In the genomic region with DNA sequence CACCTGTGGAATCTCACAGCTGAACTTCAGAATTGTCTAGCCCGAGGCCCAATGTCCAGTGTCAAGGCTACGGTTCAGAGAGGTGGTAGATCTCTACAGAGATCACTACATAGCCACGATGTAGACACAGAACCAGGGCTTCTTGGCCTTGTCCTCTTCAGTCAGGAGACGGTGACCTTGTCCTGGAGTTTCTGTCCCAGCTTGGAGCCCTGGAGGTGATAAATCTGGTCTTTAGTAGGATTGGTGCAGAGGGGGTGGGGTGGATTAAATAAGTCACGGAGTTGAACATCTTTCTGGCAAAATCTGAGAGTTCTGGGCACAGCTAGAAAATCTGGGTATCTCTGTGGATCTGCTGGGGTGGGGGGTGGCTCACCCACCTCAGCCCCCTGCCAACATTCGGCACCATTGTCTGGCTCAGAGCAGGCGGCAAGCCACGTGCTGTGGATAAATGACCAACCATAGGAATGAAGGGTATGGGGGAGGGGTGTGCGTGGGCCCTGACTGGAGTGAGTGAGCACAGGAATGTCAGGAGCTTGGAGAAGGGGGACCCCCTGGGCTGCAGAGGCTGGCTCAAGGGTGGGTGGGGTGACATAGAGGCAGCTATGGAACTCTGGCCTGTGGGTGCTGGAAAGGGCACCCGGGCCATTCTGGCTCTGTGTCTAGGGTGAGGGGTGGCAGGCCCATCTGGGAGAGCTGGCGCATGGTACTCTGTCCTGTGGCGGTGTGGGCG, we compare ENCODE assay signal across 9 mouse cellular contexts. TPM values are rescaled to one million over a fixed set of nuclear protein-coding genes. Genes with fewer than 3 reads are reported as not detected.
A peak's percentile ranks its signal among the peaks of the same experiment; 100 is the strongest.
DNase-seq lines count a peak whose midpoint lies in the region; ATAC-seq and TF ChIP-seq lines count a peak whose summit lies in the region.
"Had no signal": no experiment of that assay in that cellular context is flagged by ENCODE, and none has a peak within 500 bp of the region (broad histone marks: within the 10 kb centered on the region; RNA-seq: fewer than 3 reads in every experiment).

No protein-coding gene starts in this region.

- no peak overlapping the region for H3K4me2 ChIP-seq in intestine, embryonic 15.5 days (replicated peaks)
- no peak overlapping the region for H3K4me2 ChIP-seq in intestine, postnatal 0 days (replicated peaks; ENCODE audit: low read depth)
- H3K4me2 ChIP-seq in embryonic facial prominence, embryonic 13.5 days: no peak overlapping the region
- no peak overlapping the region for H3K4me2 ChIP-seq in lung, embryonic 16.5 days (ENCODE audit: low read depth, low read length)

- H3K27ac ChIP-seq in intestine, embryonic 15.5 days: peak overlapping the region; percentile 60
- H3K27ac ChIP-seq in intestine, postnatal 0 days (ENCODE audit: low read depth, low read length): no peak overlapping the region
- peak overlapping the region; percentile 17; the same call in 1 of the 2 replicates for H3K27ac ChIP-seq in embryonic facial prominence, embryonic 13.5 days
- peak overlapping the region; percentile 96 for H3K27ac ChIP-seq in lung, embryonic 16.5 days (ENCODE audit: low read length)

- intact Hi-C loops in heart, postnatal 36 days (cut with DNase I): no loop called here

- peak; percentile 35 for ATAC-seq in intestine, embryonic 15.5 days
- no peak for ATAC-seq in intestine, postnatal 0 days
- ATAC-seq in embryonic facial prominence, embryonic 13.5 days (ENCODE audit: insufficient number of reproducible peaks, insufficient read depth, low FRiP score, low TSS enrichment, low read depth): no peak
- ATAC-seq in lung, embryonic 16.5 days (ENCODE audit: low read depth): peak; percentile 53

- no peak overlapping the region for H3K9ac ChIP-seq in intestine, embryonic 15.5 days
- no peak overlapping the region for H3K9ac ChIP-seq in intestine, postnatal 0 days (ENCODE audit: low read depth, low read length)
- no peak overlapping the region for H3K9ac ChIP-seq in embryonic facial prominence, embryonic 13.5 days
- H3K9ac ChIP-seq in lung, embryonic 16.5 days (ENCODE audit: low read length): no peak overlapping the region

- no peak overlapping the region for H3K4me3 ChIP-seq in intestine, embryonic 15.5 days (replicated peaks)
- H3K4me3 ChIP-seq in intestine, postnatal 0 days (ENCODE audit: low read depth, low read length): no peak overlapping the region
- no peak overlapping the region for H3K4me3 ChIP-seq in embryonic facial prominence, embryonic 13.5 days
- H3K4me3 ChIP-seq in lung, embryonic 16.5 days (ENCODE audit: low read length): no peak overlapping the region

- DNase-seq in kidney, adult 9 months: peak; percentile 80
- DNase-seq in left cerebral cortex, adult 8-10 months (ENCODE audit: low spot score in 2 of 2): no peak
- no peak for DNase-seq in heart, postnatal 36 days
- DNase-seq in thymus, postnatal 14 days: no peak
- DNase-seq: right cerebral cortex, postnatal 4 days had no signal

- H3K9me3 ChIP-seq in intestine, embryonic 15.5 days: no peaks in the 10 kb centered on the region
- no peaks in the 10 kb centered on the region for H3K9me3 ChIP-seq in intestine, postnatal 0 days (ENCODE audit: control insufficient read depth)
- no peaks in the 10 kb centered on the region for H3K9me3 ChIP-seq in embryonic facial prominence, embryonic 13.5 days
- no peaks in the 10 kb centered on the region for H3K9me3 ChIP-seq in lung, embryonic 16.5 days (ENCODE audit: control insufficient read depth, low read length)

- H3K36me3 ChIP-seq in intestine, embryonic 15.5 days: no peaks in the 10 kb centered on the region
- H3K36me3 ChIP-seq in intestine, postnatal 0 days (ENCODE audit: control insufficient read depth, insufficient read depth): no peaks in the 10 kb centered on the region
- no peaks in the 10 kb centered on the region for H3K36me3 ChIP-seq in embryonic facial prominence, embryonic 13.5 days
- no peaks in the 10 kb centered on the region for H3K36me3 ChIP-seq in lung, embryonic 16.5 days (ENCODE audit: control insufficient read depth, insufficient read depth, low read length)

- TF ChIP-seq CTCF in intestine, postnatal 0 days (IDR thresholded peaks at IDR 0.05; ENCODE audit: low read depth): no peak

- H3K27me3 ChIP-seq in intestine, embryonic 15.5 days (replicated peaks): no peaks in the 10 kb centered on the region
- H3K27me3 ChIP-seq in intestine, postnatal 0 days (replicated peaks; ENCODE audit: control insufficient read depth, insufficient read depth, low read length): no peaks in the 10 kb centered on the region
- H3K27me3 ChIP-seq in embryonic facial prominence, embryonic 13.5 days: no peaks in the 10 kb centered on the region
- no peaks in the 10 kb centered on the region for H3K27me3 ChIP-seq in lung, embryonic 16.5 days (ENCODE audit: control insufficient read depth, insufficient read depth, low read depth, low read length)

- WGBS in intestine, embryonic 15.5 days: 67% methylated on average over 13 of the region's 13 CpGs
- WGBS in intestine, postnatal 0 days: 76% methylated on average over 13 of the region's 13 CpGs
- 73% methylated on average over 13 of the region's 13 CpGs for WGBS in embryonic facial prominence, embryonic 13.5 days
- WGBS in lung, embryonic 16.5 days: 50% methylated on average over 13 of the region's 13 CpGs

- peaks cover 41% of the 10 kb centered on the region for H3K4me1 ChIP-seq in intestine, embryonic 15.5 days (replicated peaks)
- peaks cover 9% of the 10 kb centered on the region; the same call in 1 of the 2 replicates for H3K4me1 ChIP-seq in intestine, postnatal 0 days (replicated peaks; ENCODE audit: control insufficient read depth, insufficient read depth, low read length)
- H3K4me1 ChIP-seq in embryonic facial prominence, embryonic 13.5 days: peaks cover 28% of the 10 kb centered on the region
- H3K4me1 ChIP-seq in lung, embryonic 16.5 days (replicated peaks; ENCODE audit: control insufficient read depth, insufficient read depth, low read length): peaks cover 41% of the 10 kb centered on the region

RNA-seq across cellular contexts. Expression of a gene that starts 32.8 kb away (rescaled TPM):
- polyA plus RNA-seq in intestine, embryonic 15.5 days (2015; fragmentation: Nextera tagmentation; extraction: Ambion mirVana): 22.7 and 47.2 TPM in 2 replicates
- polyA plus RNA-seq in intestine, postnatal 0 days (2015; fragmentation: Nextera tagmentation; extraction: Ambion mirVana): 8.9 and 9.1 TPM in 2 replicates
- 15.7 and 17.0 TPM in 2 replicates for polyA plus RNA-seq in embryonic facial prominence, embryonic 13.5 days (2015; fragmentation: Nextera tagmentation; extraction: Ambion mirVana)
- polyA plus RNA-seq in lung, embryonic 16.5 days (2015; fragmentation: Nextera tagmentation; extraction: Ambion mirVana): 8.7 and 14.0 TPM in 2 replicates
- total RNA-seq in left cerebral cortex, adult 8-10 months (2022): 100 to 1,000 TPM; 338 to 399 (median 364) TPM
- total RNA-seq in heart, postnatal 36 days (2021): 10 to 100 TPM; 11.4 to 17.6 TPM

Comparison
In these comparisons a context has a peak if more than half of its experiments do, and no peak if none do; other contexts are left out.
1. ATAC-seq: peak in intestine, embryonic 15.5 days (single experiment) and lung, embryonic 16.5 days (single experiment); none in intestine, postnatal 0 days (single experiment) and embryonic facial prominence, embryonic 13.5 days (single experiment).